Mouse (Mus musculus) kidney, embryonic 16.5 days (tissue): ENCODE results near the gene Rarg. TPM values are rescaled to one million over a fixed set of nuclear protein-coding genes. Genes with fewer than 3 reads are reported as not detected.

Experiments
- ATAC-seq: fragments of 200-750 bp; cut with Nextera tagmentation; 2 replicates; pipeline ENCODE4 v1.8.0; 2017; ENCODE audit warnings: moderate TSS enrichment; ENCODE audit not compliant: low FRiP score, low TSS enrichment
- H3K27ac ChIP-seq: fragments of 300-500 bp; sonication (generic); 2 replicates; pipeline ENCODE4 v1.5.1; 2014; ENCODE audit warnings: low read length
- H3K27me3 ChIP-seq: fragments of 300-500 bp; sonication (generic); 2 replicates; pipeline ENCODE4 v1.6.1; 2014; ENCODE audit warnings: low read length, control low read depth, mixed read lengths; ENCODE audit not compliant: insufficient read depth
- H3K36me3 ChIP-seq: fragments of 300-500 bp; sonication (generic); 2 replicates; pipeline ENCODE4 v1.6.1; 2014; ENCODE audit warnings: low read length, control low read depth, mixed read lengths; ENCODE audit not compliant: insufficient read depth
- H3K4me1 ChIP-seq: fragments of 300-500 bp; sonication (generic); 2 replicates; pipeline ENCODE4 v1.6.1; 2014; ENCODE audit warnings: low read length, control low read depth, mixed read lengths; ENCODE audit not compliant: insufficient read depth
- H3K4me2 ChIP-seq: fragments of 300-500 bp; sonication (generic); replicated peaks from 2 replicates; pipeline ENCODE4 v1.6.1; 2014; ENCODE audit warnings: low read depth, low read length
- H3K4me3 ChIP-seq: fragments of 300-500 bp; sonication (generic); 2 replicates; pipeline ENCODE4 v1.5.1; 2014; ENCODE audit warnings: mild to moderate bottlenecking, low read length
- H3K9ac ChIP-seq: fragments of 300-500 bp; sonication (generic); replicated peaks from 2 replicates; pipeline ENCODE4 v1.6.1; 2014; ENCODE audit warnings: low read length
- H3K9me3 ChIP-seq: fragments of 300-500 bp; sonication (generic); 2 replicates; pipeline ENCODE4 v1.6.1; 2016; ENCODE audit warnings: low read length, control low read depth
- WGBS: fragments of 180-500 bp; shearing (Covaris S2); extraction: QIAGEN DNeasy Blood & Tissue Kit; methylation state at CpG from one replicate; pipeline ENCODE4 v1.1.7; 2014; 5-methylcytosine and 5-hydroxymethylcytosine counted together
- polyA plus RNA-seq: library from polyadenylated mRNA; unstranded; fragments of >200 nt; fragmentation: Nextera tagmentation; extraction: Ambion mirVana; gene quantifications from 2 replicates; pipeline ENCODE4 v1.2.1, GENCODE M21; 2015

The Rarg gene
- polyA plus RNA-seq, 1 experiment from 2014 or later = 31.9 TPM

GRCm38 (mm10) chr15:102279783-102280520, 22.6 kb upstream of the Rarg start:
- Histone ChIP-seq H3K36me3 (peaks cover 14% of the 10 kb centered on the region; the same call in 1 of the 2 replicates), H3K27me3 (no peaks in the 10 kb centered on the region), H3K9ac (peak overlapping the region; percentile 88), H3K9me3 (no peaks in the 10 kb centered on the region), H3K4me3 (peak overlapping the region; percentile 79), H3K4me1 (peaks cover 16% of the 10 kb centered on the region), H3K4me2 (peak overlapping the region; percentile 87), H3K27ac (peak overlapping the region; percentile 91)
- 24% methylated on average over 13 of the region's 13 CpGs for WGBS
- peak; percentile 13; the same call in 1 of the 2 replicates for ATAC-seq

GRCm38 (mm10) chr15:102279092-102279782, 21.9 kb upstream of the Rarg start, which contains the start of gene Mfsd5:
Mfsd5 (plus strand) TSS chr15:102279454.
- H3K4me3 ChIP-seq = peak within 1 kb of the TSS; percentile 79
- H3K27ac ChIP-seq = peak within 1 kb of the TSS; percentile 91
- peak; percentile 97 for ATAC-seq
- H3K27me3 ChIP-seq = no peaks in the 10 kb centered on the region
- peaks cover 13% of the 10 kb centered on the region for H3K4me1 ChIP-seq
- peaks cover 14% of the 10 kb centered on the region; the same call in 1 of the 2 replicates for H3K36me3 ChIP-seq
- peak within 1 kb of the TSS; percentile 87 for H3K4me2 ChIP-seq
- under 1% methylated on average over 62 of the region's 65 CpGs for WGBS
- peak within 1 kb of the TSS; percentile 88 for H3K9ac ChIP-seq
- H3K9me3 ChIP-seq = no peaks in the 10 kb centered on the region

DNA sequence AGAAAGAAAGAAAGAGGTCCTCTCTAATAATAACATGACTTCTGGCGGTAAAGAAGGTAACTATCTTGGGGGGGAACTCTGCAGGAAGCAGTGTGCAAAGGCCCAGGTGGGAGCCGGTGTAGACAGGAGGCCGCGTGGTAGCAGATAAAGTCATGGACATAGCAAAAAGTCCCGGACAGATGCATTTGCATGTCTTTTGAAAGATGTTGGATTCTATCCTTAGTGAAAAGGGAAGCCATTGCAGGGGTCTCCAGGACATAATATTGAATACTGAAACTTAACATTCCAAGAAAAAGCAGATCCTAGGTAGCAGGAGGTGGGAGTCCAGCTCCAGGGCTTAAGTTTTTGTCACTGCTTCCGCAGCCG, 21.4 kb upstream of the Rarg start:
- Histone ChIP-seq H3K27me3 (no peaks in the 10 kb centered on the region), H3K4me1 (peaks cover 13% of the 10 kb centered on the region), H3K9ac (peak overlapping the region; percentile 88), H3K4me2 (peak overlapping the region; percentile 87), H3K4me3 (peak overlapping the region; percentile 79), H3K27ac (peak overlapping the region; percentile 91), H3K9me3 (no peaks in the 10 kb centered on the region), H3K36me3 (peaks cover 14% of the 10 kb centered on the region; the same call in 1 of the 2 replicates)
- 34% methylated on average over 7 of the region's 7 CpGs for WGBS
- ATAC-seq = no peak

GRCm38 (mm10) chr15:102273982-102274716, 16.8 kb upstream of the Rarg start:
- Histone ChIP-seq H3K27ac (no peak overlapping the region), H3K27me3 (0 out of 2 replicates have a peak, but pooled peaks cover 2% of the 10 kb centered on the region), H3K36me3 (no peaks in the 10 kb centered on the region), H3K9me3 (no peaks in the 10 kb centered on the region), H3K4me2 (no peak overlapping the region), H3K4me3 (no peak overlapping the region), H3K9ac (no peak overlapping the region), H3K4me1 (peaks cover 24% of the 10 kb centered on the region)
- 68% methylated on average over 6 of the region's 6 CpGs for WGBS
- ATAC-seq = no peak

DNA sequence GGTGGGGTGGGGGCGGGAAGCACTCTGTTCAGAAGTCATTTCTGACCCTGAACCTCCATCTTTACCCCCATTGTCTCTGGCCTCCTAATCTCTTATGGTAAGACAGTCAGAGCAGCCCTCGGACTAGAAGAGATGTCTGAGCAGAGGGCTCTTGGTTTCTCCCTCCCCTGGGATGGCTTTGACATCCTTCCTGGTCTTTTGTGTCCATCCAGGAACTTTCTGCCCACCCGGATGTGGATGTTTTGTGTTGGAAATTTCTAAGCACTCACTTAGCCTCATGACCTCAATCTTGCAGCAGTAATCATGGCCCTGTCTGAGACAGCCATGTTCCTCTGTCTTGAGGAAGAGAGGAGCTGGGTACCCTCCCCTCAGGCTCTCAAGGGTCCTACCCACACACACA, 14.1 kb upstream of the Rarg start:
- 23% methylated on average over 3 of the region's 3 CpGs for WGBS
- Histone ChIP-seq H3K9me3 (no peaks in the 10 kb centered on the region), H3K27ac (no peak overlapping the region), H3K4me3 (peak overlapping the region; percentile 39; the same call in 1 of the 2 replicates), H3K36me3 (no peaks in the 10 kb centered on the region), H3K4me2 (peak overlapping the region; percentile 60), H3K9ac (no peak overlapping the region), H3K4me1 (peaks cover 18% of the 10 kb centered on the region), H3K27me3 (0 out of 2 replicates have a peak, but pooled peaks cover 2% of the 10 kb centered on the region)
- ATAC-seq = no peak

DNA sequence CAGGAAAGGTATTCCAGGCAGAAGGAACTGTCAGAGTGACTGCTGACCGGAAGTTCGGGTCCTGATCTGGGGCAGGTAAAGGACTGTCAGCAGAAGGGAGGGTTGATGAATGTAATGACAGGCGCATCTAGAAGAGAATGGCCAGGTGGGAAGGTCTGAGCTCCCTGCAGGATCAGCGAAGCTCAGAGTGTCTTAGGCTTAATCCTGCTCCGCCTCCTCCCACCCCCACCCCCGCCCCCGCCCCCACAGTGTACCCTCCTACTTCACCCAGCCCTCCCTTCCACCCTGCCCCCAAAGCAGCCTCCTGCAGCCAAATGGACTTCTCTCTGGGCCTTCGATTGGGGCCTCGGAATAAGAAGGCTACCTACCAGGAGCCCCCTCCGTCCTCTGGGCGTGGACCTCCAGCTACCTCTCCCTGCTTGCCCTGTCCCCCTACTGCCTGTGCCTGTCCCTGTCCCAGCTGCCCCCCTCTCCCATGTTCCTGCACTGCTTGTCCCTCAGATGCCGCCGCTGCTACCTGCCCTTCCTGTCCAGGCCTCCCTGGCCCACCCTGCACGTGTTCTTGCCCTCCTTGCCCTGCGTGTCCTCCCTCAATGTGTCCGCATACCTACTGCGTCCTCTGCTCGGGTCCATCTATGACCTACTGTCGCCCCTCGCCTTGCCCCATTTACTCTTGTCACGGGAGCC, 13.1 kb upstream of the Rarg start, which contains the start of gene Gm9918:
TSS of gene Gm9918 (plus strand) at position 290 of the 687 bp plus-strand sequence.
- no peaks in the 10 kb centered on the region for H3K9me3 ChIP-seq
- H3K36me3 ChIP-seq = no peaks in the 10 kb centered on the region
- peak within 1 kb of the TSS; percentile 60 for H3K4me2 ChIP-seq
- no peak within 1 kb of the TSS for H3K27ac ChIP-seq
- H3K4me3 ChIP-seq = peak within 1 kb of the TSS; percentile 39
- H3K4me1 ChIP-seq = peaks cover 18% of the 10 kb centered on the region
- H3K9ac ChIP-seq = peak within 1 kb of the TSS; percentile 60
- H3K27me3 ChIP-seq = 0 out of 2 replicates have a peak, but pooled peaks cover 2% of the 10 kb centered on the region
- WGBS = 6% methylated on average over 19 of the region's 21 CpGs
- peak; percentile 81 for ATAC-seq

GRCm38 (mm10) chr15:102265548-102265947, 8.2 kb upstream of the Rarg start:
- no peak overlapping the region for H3K4me2 ChIP-seq
- no peak overlapping the region for H3K27ac ChIP-seq
- no peak overlapping the region for H3K9ac ChIP-seq
- 0 out of 2 replicates have a peak, but pooled peaks cover under 1% of the 10 kb centered on the region for H3K27me3 ChIP-seq
- WGBS = 90% methylated on average over 5 of the region's 5 CpGs
- H3K4me1 ChIP-seq = peaks cover 13% of the 10 kb centered on the region
- H3K9me3 ChIP-seq = no peaks in the 10 kb centered on the region
- ATAC-seq = no peak
- H3K36me3 ChIP-seq = no peaks in the 10 kb centered on the region
- no peak overlapping the region for H3K4me3 ChIP-seq

- H3K9ac ChIP-seq = no peak overlapping the region
- no peaks in the 10 kb centered on the region for H3K9me3 ChIP-seq
- peaks cover 18% of the 10 kb centered on the region for H3K4me1 ChIP-seq
- H3K4me3 ChIP-seq = no peak overlapping the region
- no peak for ATAC-seq
- 81% methylated on average over 2 of the region's 2 CpGs for WGBS
- H3K27ac ChIP-seq = no peak overlapping the region
- H3K36me3 ChIP-seq = no peaks in the 10 kb centered on the region
- H3K4me2 ChIP-seq = no peak overlapping the region
- no peaks in the 10 kb centered on the region for H3K27me3 ChIP-seq
Measured at GRCm38 (mm10) chr15:102263037-102263436, 5.7 kb upstream of the Rarg start.

DNA sequence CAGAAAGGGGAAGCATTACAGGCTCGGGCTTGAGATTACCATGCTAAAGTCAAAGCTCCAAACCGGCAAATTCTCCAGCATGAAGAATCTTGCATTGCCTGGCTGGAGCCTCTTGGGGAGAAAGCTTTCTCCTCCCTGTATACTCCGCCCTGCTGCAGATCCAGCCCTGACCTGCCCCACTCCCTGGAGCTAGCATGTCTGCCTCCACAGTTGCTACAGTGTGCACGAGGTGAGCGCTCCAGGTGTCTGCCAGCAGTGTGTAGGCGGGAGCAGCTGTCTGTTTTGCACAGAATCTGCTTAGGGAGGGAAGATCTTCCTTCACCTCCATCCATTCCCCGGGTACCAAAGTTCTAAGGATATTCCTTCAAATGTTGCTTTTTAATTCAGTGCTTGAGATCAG, 5.3 kb upstream of the Rarg start:
- Histone ChIP-seq H3K4me1 (peaks cover 22% of the 10 kb centered on the region), H3K4me2 (no peak overlapping the region), H3K27me3 (no peaks in the 10 kb centered on the region), H3K4me3 (no peak overlapping the region), H3K9ac (no peak overlapping the region), H3K9me3 (no peaks in the 10 kb centered on the region), H3K27ac (no peak overlapping the region), H3K36me3 (no peaks in the 10 kb centered on the region)
- 36% methylated on average over 7 of the region's 7 CpGs for whole genome bisulfite sequencing
- no peak for ATAC-seq
